Mouse (Mus musculus) cerebellum, postnatal 4 days (tissue): ENCODE results near the gene Dct.

Experiments used
- DNase-seq, 2 experiments: peaks; one replicate each; pipeline ENCODE4 v3.0.0; 2022; ENCODE audit warnings: low spot score in 2 of 2, mixed read lengths in 1 of 2

Gene Dct

GRCm38 (mm10) chr14:118042963-118043362 is 9.1 kb downstream of the Dct start:
- peak in 1 of 2 experiments; percentile 26 for DNase-seq

GRCm38 (mm10) chr14:118042066-118042762 is 9.8 kb downstream of the Dct start:
- DNase-seq = no peak

GRCm38 (mm10) chr14:118040550-118041250 is 11.3 kb downstream of the Dct start:
- DNase-seq = no peak

GRCm38 (mm10) chr14:118039074-118039473 is 13.0 kb downstream of the Dct start:
- DNase-seq = no peak

GRCm38 (mm10) chr14:118027564-118027963 is 24.5 kb downstream of the Dct start:
- DNase-seq = no peak

DNA sequence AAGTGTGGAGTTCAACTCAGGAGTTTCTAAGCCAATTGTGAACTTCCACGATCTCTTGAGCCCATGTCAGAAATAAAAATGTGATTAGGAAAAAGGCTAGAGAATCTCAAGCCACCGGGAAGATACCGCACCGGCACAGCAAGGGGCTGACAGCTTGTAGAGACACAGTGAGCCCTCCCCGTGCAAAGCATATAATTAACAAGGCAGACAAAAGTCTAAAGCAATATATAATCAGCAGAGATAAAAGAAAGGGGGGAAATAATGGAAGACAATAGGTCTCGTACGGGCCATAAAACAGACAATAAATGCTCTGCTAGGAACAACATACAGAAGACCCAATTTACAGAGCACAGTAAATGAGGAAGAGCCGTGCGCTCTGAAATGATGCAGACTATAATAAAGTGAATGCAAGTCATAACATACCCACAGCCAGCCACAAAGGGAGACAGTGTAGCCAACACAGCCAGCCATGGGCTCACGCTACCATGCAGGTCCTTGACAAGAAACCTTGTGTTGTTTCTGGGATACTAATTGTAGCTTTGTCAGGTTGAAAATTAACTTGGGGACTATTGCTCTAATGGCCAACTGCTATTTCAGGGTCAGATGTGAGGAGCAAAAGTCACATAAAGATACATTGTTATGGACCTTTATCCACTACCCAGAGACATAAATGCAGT is 30.0 kb downstream of the Dct start:
- no peak for DNase-seq

GRCm38 (mm10) chr14:118019314-118019713 is 32.7 kb downstream of the Dct start:
- no peak for DNase-seq

GRCm38 (mm10) chr14:118013237-118013636 is 38.8 kb downstream of the Dct start:
- DNase-seq = no peak

DNA sequence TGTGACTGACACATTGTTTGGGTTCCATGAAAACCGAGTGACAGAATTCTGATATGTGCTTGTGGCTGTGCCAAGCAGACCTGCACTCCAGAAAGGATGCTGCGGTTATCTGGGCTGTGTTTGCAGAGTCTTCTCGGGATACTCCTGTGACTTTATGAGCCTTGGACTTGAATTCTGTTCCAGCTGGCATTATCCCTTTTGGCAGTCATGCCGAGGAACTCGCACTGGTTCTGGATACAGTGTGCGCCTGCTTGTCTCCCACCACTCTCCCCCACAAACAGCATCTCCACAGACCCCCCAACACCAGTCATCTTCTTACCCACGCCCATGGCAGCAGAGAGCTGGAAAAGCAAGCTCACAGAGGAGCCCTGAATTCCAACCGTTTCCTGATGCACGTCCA is 42.5 kb downstream of the Dct start:
- no peak for DNase-seq

GRCm38 (mm10) chr14:118005697-118006096 is 46.3 kb downstream of the Dct start:
- DNase-seq = peak in 1 of 2 experiments; percentile 58

DNA sequence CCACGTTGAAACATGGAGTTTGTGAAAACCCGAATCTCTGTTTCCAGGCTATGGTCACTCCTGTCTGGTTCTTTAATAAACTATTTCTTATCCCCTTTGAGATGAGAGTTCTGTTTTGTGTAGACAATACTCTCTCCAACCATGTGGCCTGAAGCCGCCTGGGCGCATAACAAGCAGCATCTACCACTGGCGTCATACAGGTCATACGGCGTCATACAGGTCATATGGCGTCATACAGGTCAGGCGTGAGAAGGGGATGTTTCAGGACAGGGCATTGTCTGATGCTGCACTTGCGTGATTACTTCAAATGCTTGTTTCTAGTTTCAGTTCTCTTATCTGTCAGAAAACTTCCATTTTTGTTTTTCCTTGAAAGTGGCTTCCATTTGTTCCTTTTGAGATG is 47.6 kb downstream of the Dct start:
- no peak for DNase-seq

- DNase-seq = no peak
Measured at GRCm38 (mm10) chr14:117993845-117994244, 58.2 kb downstream of the Dct start.

DNA sequence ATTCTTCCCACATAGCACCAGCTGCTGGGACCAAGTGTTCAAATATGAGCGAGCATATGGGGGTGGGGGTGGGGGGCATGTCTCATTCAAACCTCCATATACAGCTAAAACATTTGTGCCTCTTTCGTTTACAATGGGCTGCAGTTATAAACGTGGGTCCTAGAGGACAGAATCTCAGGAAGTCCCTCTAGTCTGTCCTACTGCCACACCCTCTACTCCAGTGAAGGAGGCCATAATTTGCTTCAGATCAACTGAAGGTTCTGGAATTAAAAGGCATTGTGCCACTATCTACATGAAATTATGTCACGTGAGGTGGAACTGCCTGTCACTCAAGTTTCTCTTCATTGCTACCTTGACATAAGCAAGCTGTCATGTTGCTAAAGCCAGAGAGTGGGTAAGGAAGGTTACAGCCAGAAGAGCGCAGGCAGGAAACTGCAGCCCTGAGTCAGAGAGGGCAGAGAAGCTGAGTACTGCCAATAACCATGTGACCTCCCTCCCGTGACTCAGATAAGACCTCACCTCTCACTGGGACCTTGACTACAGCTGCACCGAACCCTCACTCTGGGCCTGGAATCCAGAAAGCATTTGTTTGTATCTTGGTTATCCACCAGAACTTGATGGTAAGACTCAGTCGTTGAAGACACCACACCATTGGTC is 59.3 kb downstream of the Dct start:
- no peak for DNase-seq

GRCm38 (mm10) chr14:117990203-117990602 is 61.8 kb downstream of the Dct start:
- DNase-seq = no peak

GRCm38 (mm10) chr14:117988444-117988843 is 63.6 kb downstream of the Dct start:
- DNase-seq = no peak

- peak in 1 of 2 experiments; percentile 67 for DNase-seq
Measured at GRCm38 (mm10) chr14:117981532-117981931, 70.5 kb downstream of the Dct start.

DNA sequence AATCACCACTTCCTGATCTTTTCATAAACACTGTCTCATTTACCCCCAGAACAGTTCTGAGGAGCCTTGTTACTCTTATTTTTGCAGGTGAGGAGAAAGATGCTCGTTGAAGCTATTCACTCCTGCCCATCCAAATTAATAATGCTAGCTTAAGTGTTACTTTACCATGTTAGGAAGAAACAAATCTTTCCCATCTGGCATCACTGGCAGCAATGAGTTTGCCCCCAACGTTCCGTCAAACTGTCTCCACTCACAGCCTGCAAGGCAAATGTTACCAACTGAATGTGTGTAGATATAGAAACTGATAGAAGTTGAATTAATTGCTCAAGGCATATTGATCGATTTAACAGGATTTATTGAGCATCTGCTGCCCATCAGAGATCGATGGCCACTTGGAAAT is 79.5 kb downstream of the Dct start:
- DNase-seq = no peak
